Mouse (Mus musculus) midbrain, embryonic 14.5 days (tissue): ENCODE results near the gene Zic5. TPM values are rescaled to one million over a fixed set of nuclear protein-coding genes. Genes with fewer than 3 reads are reported as not detected.
A peak's percentile ranks its signal among the peaks of the same experiment; 100 is the strongest.
"Not testable (repeated sequence)": the region's sequence is repeated elsewhere in the genome, so short reads cannot be mapped to it uniquely, and the experiment has no call there.

ENCODE experiments used
- ATAC-seq: fragments of 200-750 bp; cut with Nextera tagmentation; 2 replicates; pipeline ENCODE4 v1.8.0; 2017; ENCODE audit warnings: moderate number of reproducible peaks, moderate library complexity; ENCODE audit not compliant: low FRiP score, low TSS enrichment
- DNase-seq: peaks from one replicate; pipeline ENCODE4 v3.0.0-alpha.2; 2015
- H3K27ac ChIP-seq: fragments of 300-500 bp; sonication (generic); replicated peaks from 2 replicates; pipeline ENCODE4 v1.5.1; 2014; ENCODE audit warnings: mild to moderate bottlenecking, low read depth, low read length, moderate library complexity
- H3K27me3 ChIP-seq: fragments of 300-500 bp; sonication (generic); 2 replicates; pipeline ENCODE4 v1.6.1; 2014; ENCODE audit warnings: low read length, control low read depth, mixed read lengths; ENCODE audit not compliant: control insufficient read depth, insufficient read depth
- H3K36me3 ChIP-seq: fragments of 300-500 bp; sonication (generic); 2 replicates; pipeline ENCODE4 v1.6.1; 2014; ENCODE audit warnings: low read length, control low read depth; ENCODE audit not compliant: control insufficient read depth, insufficient read depth
- H3K4me1 ChIP-seq: fragments of 300-500 bp; sonication (generic); 2 replicates; pipeline ENCODE4 v1.6.1; 2014; ENCODE audit warnings: mild to moderate bottlenecking, antibody characterized with exemption, low read length, control low read depth; ENCODE audit not compliant: control insufficient read depth, insufficient read depth
- H3K4me2 ChIP-seq: fragments of 300-500 bp; sonication (generic); 2 replicates; pipeline ENCODE4 v1.6.1; 2014; ENCODE audit warnings: mild to moderate bottlenecking, low read length, moderate library complexity
- H3K4me3 ChIP-seq: fragments of 300-500 bp; sonication (generic); replicated peaks from 2 replicates; pipeline ENCODE4 v1.5.1; 2014; ENCODE audit warnings: low read depth, low read length
- H3K9ac ChIP-seq: fragments of 300-500 bp; sonication (generic); replicated peaks from 2 replicates; pipeline ENCODE4 v1.6.1; 2014; ENCODE audit warnings: mild to moderate bottlenecking, low read length, moderate library complexity
- H3K9me3 ChIP-seq: fragments of 300-500 bp; sonication (generic); 2 replicates; pipeline ENCODE4 v1.6.1; 2016; ENCODE audit warnings: low read length, control low read depth, mixed read lengths; ENCODE audit not compliant: control insufficient read depth
- WGBS: fragments of 180-500 bp; shearing (Covaris S2); extraction: QIAGEN DNeasy Blood & Tissue Kit; methylation state at CpG from one replicate; pipeline ENCODE4 v1.1.7; 2014; 5-methylcytosine and 5-hydroxymethylcytosine counted together
- polyA plus RNA-seq: library from polyadenylated mRNA; unstranded; fragments of >200 nt; fragmentation: Nextera tagmentation; extraction: Ambion mirVana; gene quantifications from 2 replicates; pipeline ENCODE4 v1.2.1, GENCODE M21; 2014

The Zic5 gene
- polyA plus RNA-seq, 1 experiment from 2014 or later, result 14.9 TPM

DNA sequence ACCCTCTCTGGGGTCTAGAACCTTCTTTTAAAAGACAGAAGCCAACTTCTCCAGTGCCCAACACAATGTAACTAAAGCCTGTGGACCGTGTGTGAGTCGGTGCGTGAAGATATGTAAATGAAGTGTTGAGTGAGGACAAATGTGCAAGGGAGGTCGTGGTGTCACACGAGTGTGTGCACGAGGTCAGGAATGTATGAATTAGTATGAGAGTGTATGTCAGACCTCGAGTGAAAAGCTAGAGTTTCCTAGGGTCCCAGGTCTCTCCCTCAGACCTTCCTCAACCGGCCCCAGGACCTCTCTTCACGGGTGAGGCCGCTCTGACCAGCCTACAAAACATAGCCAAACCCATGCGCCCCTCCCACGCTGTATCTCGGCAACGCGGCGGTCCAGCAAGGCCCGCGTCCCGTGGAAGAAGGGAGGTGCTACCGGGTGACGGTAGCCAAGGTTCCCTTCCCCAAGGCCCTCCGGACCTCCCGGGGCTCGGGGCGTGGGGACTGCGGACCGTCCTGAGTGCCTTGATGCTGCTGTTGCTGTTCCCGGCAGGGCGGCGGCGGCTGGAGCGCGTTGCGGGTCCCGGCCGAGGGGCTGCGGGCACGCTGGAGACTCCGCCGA, 2.3 kb downstream of the Zic5 start:
- ATAC-seq, result no peak

GRCm38 (mm10) chr14:122462689-122463079, 2.8 kb downstream of the Zic5 start:
- Histone ChIP-seq H3K4me1 (peaks cover 9% of the 10 kb centered on the region; the same call in 1 of the 2 replicates), H3K27me3 (peaks cover 63% of the 10 kb centered on the region), H3K4me2 (peak overlapping the region; percentile 67), H3K27ac (peak overlapping the region; percentile 89), H3K9me3 (no peaks in the 10 kb centered on the region), H3K4me3 (peak overlapping the region; percentile 50), H3K36me3 (no peaks in the 10 kb centered on the region), H3K9ac (peak overlapping the region; percentile 77)
- ATAC-seq (no peak), DNase-seq (peak; percentile 29)
- WGBS, result 4% methylated on average over 17 of the region's 17 CpGs

More for the DNA sequence above, 2.3 kb downstream of the Zic5 start:
- no peaks in the 10 kb centered on the region for H3K36me3 ChIP-seq
- peaks cover 9% of the 10 kb centered on the region; the same call in 1 of the 2 replicates for H3K4me1 ChIP-seq
- DNase-seq, result peak; percentile 44
- H3K27ac ChIP-seq, result peak overlapping the region; percentile 89
- H3K4me3 ChIP-seq, result peak overlapping the region; percentile 50
- H3K9me3 ChIP-seq, result no peaks in the 10 kb centered on the region
- peak overlapping the region; percentile 67 for H3K4me2 ChIP-seq
- peak overlapping the region; percentile 77 for H3K9ac ChIP-seq
- WGBS, result under 1% methylated on average over 40 of the region's 40 CpGs
- H3K27me3 ChIP-seq, result peaks cover 67% of the 10 kb centered on the region

DNA sequence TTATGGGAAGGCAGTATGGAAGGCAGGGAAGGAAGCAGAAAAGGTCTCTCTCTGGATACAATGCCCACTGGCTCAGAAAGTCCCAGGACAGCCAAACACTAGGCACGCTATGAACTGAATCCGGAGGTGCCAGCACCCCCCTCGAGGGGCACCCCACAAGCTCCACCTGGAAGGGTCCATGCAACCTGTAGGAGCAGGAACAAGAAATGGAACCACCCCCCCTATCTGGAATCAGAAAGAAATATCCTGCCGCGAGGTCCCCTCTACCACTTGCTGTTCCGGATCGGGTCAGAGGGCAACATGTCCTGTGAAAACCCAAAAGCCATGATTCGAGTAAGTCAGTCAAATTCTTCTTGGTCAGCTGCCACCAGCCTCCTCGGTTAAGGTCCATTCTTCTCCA, 3.5 kb downstream of the Zic5 start:
- Histone ChIP-seq H3K9ac (peak overlapping the region; percentile 77), H3K27ac (peak overlapping the region; percentile 89), H3K4me1 (peaks cover 9% of the 10 kb centered on the region; the same call in 1 of the 2 replicates), H3K36me3 (no peaks in the 10 kb centered on the region), H3K4me3 (peak overlapping the region; percentile 50), H3K9me3 (no peaks in the 10 kb centered on the region), H3K4me2 (peak overlapping the region; percentile 67), H3K27me3 (peaks cover 57% of the 10 kb centered on the region)
- DNase-seq, result peak; percentile 19
- 8% methylated on average over 9 of the region's 9 CpGs for whole genome bisulfite sequencing
- ATAC-seq, result no peak

DNA sequence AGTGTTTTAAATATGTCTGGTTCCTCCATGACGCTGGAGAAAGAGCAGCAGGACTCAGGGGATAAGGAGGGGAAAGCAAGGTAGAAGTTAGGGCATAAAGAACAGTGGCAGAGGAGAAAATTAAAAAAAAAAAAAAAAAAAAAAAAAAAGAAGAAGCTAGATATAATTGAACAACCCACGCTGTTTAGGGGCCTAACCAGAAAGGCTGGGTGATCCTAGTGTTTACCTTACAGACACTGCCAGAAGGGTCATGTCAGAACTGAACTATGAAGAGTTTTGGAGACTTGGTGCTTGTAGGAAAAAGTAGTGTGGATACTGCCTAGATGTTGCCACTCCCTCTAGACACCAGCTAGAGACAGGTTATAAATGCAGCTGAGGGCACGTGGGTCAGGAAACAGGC, 4.0 kb downstream of the Zic5 start:
- peak overlapping the region; percentile 77 for H3K9ac ChIP-seq
- no peak for DNase-seq
- peaks cover 53% of the 10 kb centered on the region for H3K27me3 ChIP-seq
- ATAC-seq, result no peak
- H3K4me2 ChIP-seq, result peak overlapping the region; percentile 67
- peak overlapping the region; percentile 50 for H3K4me3 ChIP-seq
- peaks cover 9% of the 10 kb centered on the region; the same call in 1 of the 2 replicates for H3K4me1 ChIP-seq
- peak overlapping the region; percentile 89; the same call in 1 of the 2 replicates for H3K27ac ChIP-seq
- no peaks in the 10 kb centered on the region for H3K36me3 ChIP-seq
- H3K9me3 ChIP-seq, result no peaks in the 10 kb centered on the region
- WGBS, result 21% methylated on average over 3 of the region's 3 CpGs

DNA sequence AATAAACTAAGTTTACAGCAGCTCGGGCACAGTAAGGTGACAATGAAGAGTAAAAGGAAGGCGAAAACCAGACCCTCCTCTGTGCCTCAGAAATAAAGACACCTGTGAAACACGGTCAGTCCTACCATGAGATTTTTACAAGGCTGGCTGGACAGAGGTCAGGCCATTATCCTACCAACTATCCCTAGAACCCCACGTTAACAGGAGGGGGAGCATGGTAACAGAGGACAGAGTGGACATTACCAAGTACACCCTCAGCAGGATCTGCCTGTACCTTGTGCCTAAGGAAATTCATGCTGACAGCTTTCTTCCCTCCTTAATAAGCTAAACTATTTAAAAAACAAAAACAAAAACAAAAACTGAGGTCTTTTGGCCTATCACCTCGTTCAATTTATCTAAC, 5.3 kb downstream of the Zic5 start:
- H3K36me3 ChIP-seq, result no peaks in the 10 kb centered on the region
- H3K9ac ChIP-seq, result peak overlapping the region; percentile 39; the same call in 1 of the 2 replicates
- peak overlapping the region; percentile 46 for H3K4me2 ChIP-seq
- peak overlapping the region; percentile 25 for H3K4me3 ChIP-seq
- DNase-seq (no peak), ATAC-seq (no peak)
- peaks cover 9% of the 10 kb centered on the region; the same call in 1 of the 2 replicates for H3K4me1 ChIP-seq
- 48% methylated on average over 5 of the region's 5 CpGs for WGBS
- no peaks in the 10 kb centered on the region for H3K9me3 ChIP-seq
- H3K27me3 ChIP-seq, result peaks cover 53% of the 10 kb centered on the region
- H3K27ac ChIP-seq, result peak overlapping the region; percentile 46

- Histone ChIP-seq H3K36me3 (no peaks in the 10 kb centered on the region), H3K27me3 (peaks cover 53% of the 10 kb centered on the region)
Measured at GRCm38 (mm10) chr14:122459776-122460175, 5.7 kb downstream of the Zic5 start.

DNA sequence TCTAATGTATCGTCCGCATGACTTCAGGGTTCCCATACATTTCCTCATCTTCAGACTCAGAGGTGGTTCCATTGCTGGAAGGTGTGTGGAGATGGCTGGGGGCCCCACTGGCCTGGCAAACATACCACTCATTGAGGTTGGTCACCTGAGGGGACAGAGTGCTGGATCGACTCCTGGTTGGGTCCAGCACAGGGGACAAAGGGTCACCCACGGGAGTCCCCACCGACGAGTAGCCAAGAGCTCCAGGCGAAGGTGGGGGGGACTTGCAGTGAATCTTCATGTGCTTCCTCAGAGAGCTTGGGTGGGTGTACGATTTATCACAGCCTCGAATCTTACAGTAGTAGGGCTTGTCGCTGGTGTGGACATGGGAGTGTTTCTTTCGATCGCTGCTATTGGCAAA, 6.1 kb downstream of the Zic5 start:
- 62% methylated on average over 9 of the region's 12 CpGs for WGBS
- not testable (repeated sequence) for H3K4me3 ChIP-seq, ATAC-seq, H3K9ac ChIP-seq, H3K9me3 ChIP-seq, H3K27ac ChIP-seq, H3K4me1 ChIP-seq, H3K36me3 ChIP-seq, DNase-seq
- Histone ChIP-seq H3K27me3 (peaks cover 56% of the 10 kb centered on the region), H3K4me2 (peak overlapping the region; percentile 46; the same call in 1 of the 2 replicates)

More at GRCm38 (mm10) chr14:122459776-122460175, 5.7 kb downstream of the Zic5 start:
- H3K9me3 ChIP-seq, result no peaks in the 10 kb centered on the region
- H3K4me2 ChIP-seq, result peak overlapping the region; percentile 46
- H3K9ac ChIP-seq, result peak overlapping the region; percentile 39; the same call in 1 of the 2 replicates
- 72% methylated on average over 1 of the region's 1 CpGs for WGBS
- ATAC-seq (no peak), DNase-seq (peak; percentile 6)
- H3K4me1 ChIP-seq, result peaks cover 8% of the 10 kb centered on the region; the same call in 1 of the 2 replicates
- peak overlapping the region; percentile 25; the same call in 1 of the 2 replicates for H3K4me3 ChIP-seq
- H3K27ac ChIP-seq, result peak overlapping the region; percentile 46

DNA sequence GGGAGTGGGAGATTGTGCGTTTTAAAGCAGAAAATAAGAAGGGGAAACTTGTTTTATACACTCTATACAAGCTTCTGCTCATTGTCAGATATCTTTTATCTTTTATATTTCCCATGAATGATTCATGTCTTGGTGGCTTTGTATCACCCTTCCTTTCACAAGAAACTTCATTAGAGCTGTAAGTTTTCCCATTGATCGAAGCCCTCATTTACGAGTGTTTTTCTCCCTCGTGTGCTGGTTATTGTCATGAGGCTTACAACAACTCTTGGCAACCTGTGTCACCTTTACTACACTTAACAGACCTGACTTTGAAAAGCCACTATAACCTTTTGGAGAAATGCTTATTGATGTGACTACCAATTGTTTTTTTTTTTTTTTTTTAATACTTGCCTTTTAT, 9.9 kb downstream of the Zic5 start:
- H3K27ac ChIP-seq, result no peak overlapping the region
- no peaks in the 10 kb centered on the region for H3K9me3 ChIP-seq
- peaks cover 19% of the 10 kb centered on the region; the same call in 1 of the 2 replicates for H3K4me1 ChIP-seq
- peaks cover 59% of the 10 kb centered on the region for H3K27me3 ChIP-seq
- H3K4me3 ChIP-seq, result no peak overlapping the region
- no peak overlapping the region; the same call in 1 of the 2 replicates for H3K4me2 ChIP-seq
- ATAC-seq (no peak), DNase-seq (no peak)
- no peak overlapping the region for H3K9ac ChIP-seq
- H3K36me3 ChIP-seq, result no peaks in the 10 kb centered on the region
- WGBS, result 6% methylated on average over 4 of the region's 4 CpGs
